Mouse (Mus musculus): ENCODE measurements around the gene Kpnb1.
"Not testable (repeated sequence)": the region's sequence is repeated elsewhere in the genome, so short reads cannot be mapped to it uniquely, and the experiment has no call there.

Gene Kpnb1

GRCm38 (mm10) chr11:97187764-97188642 lies at the start of gene Kpnb1:
Gene Kpnb1, minus strand, starts transcription at chr11:97187881.
- in situ Hi-C loops (cut with MboI; ENCODE audit: low sequenced_read_pairs), result no loop called here

GRCm38 (mm10) chr11:97232436-97232835 lies 44.8 kb upstream of the Kpnb1 start:
- in situ Hi-C loops (cut with MboI; ENCODE audit: low sequenced_read_pairs), result no loop called here

- in situ Hi-C loops (cut with MboI; ENCODE audit: low sequenced_read_pairs), result no loop called here
These were observed 41.7 kb upstream of the Kpnb1 start for GRCm38 (mm10) chr11:97229396-97229795.

GRCm38 (mm10) chr11:97228985-97229384 lies 41.3 kb upstream of the Kpnb1 start:
- in situ Hi-C loops (cut with MboI; ENCODE audit: low sequenced_read_pairs), result no loop called here

- in situ Hi-C loops (cut with MboI; ENCODE audit: low sequenced_read_pairs), result no loop called here
These were observed 38.5 kb upstream of the Kpnb1 start for GRCm38 (mm10) chr11:97226131-97226530.

- in situ Hi-C loops (cut with MboI; ENCODE audit: low sequenced_read_pairs), result no loop called here
These were observed 35.8 kb upstream of the Kpnb1 start for GRCm38 (mm10) chr11:97223485-97223884.

- in situ Hi-C loops (cut with MboI; ENCODE audit: low sequenced_read_pairs), result no loop called here
These were observed 33.9 kb upstream of the Kpnb1 start for GRCm38 (mm10) chr11:97221611-97222010.

- in situ Hi-C loops (cut with MboI; ENCODE audit: low sequenced_read_pairs), result no loop called here
These were observed 32.5 kb upstream of the Kpnb1 start for GRCm38 (mm10) chr11:97220211-97220610.

- in situ Hi-C loops (cut with MboI; ENCODE audit: low sequenced_read_pairs), result no loop called here
These were observed 26.7 kb upstream of the Kpnb1 start for GRCm38 (mm10) chr11:97214411-97214810.

- in situ Hi-C loops (cut with MboI; ENCODE audit: low sequenced_read_pairs), result no loop called here
These were observed 23.2 kb upstream of the Kpnb1 start for GRCm38 (mm10) chr11:97210728-97211400.

- in situ Hi-C loops (cut with MboI; ENCODE audit: low sequenced_read_pairs), result no loop called here
These were observed 19.3 kb upstream of the Kpnb1 start for GRCm38 (mm10) chr11:97207011-97207422.

GRCm38 (mm10) chr11:97199519-97199918 lies 11.8 kb upstream of the Kpnb1 start:
- in situ Hi-C loops (cut with MboI; ENCODE audit: low sequenced_read_pairs), result no loop called here

- in situ Hi-C loops (cut with MboI; ENCODE audit: low sequenced_read_pairs), result no loop called here
These were observed 10.9 kb upstream of the Kpnb1 start for GRCm38 (mm10) chr11:97198601-97199000.

- in situ Hi-C loops (cut with MboI; ENCODE audit: low sequenced_read_pairs), result no loop called here
These were observed 9.3 kb upstream of the Kpnb1 start for GRCm38 (mm10) chr11:97197021-97197420.

GRCm38 (mm10) chr11:97196541-97196940 lies 8.9 kb upstream of the Kpnb1 start:
- in situ Hi-C loops (cut with MboI; ENCODE audit: low sequenced_read_pairs), result no loop called here

- in situ Hi-C loops (cut with MboI; ENCODE audit: low sequenced_read_pairs), result no loop called here
These were observed 4.9 kb upstream of the Kpnb1 start for GRCm38 (mm10) chr11:97192621-97192951.

GRCm38 (mm10) chr11:97191915-97192620 lies 4.4 kb upstream of the Kpnb1 start:
- in situ Hi-C loops (cut with MboI; ENCODE audit: low sequenced_read_pairs), result no loop called here

- in situ Hi-C loops (cut with MboI; ENCODE audit: low sequenced_read_pairs), result no loop called here
These were observed 3.3 kb upstream of the Kpnb1 start for GRCm38 (mm10) chr11:97190992-97191391.

GRCm38 (mm10) chr11:97189645-97190044 lies 2.0 kb upstream of the Kpnb1 start:
- in situ Hi-C loops (cut with MboI; ENCODE audit: low sequenced_read_pairs), result not testable (repeated sequence)

GRCm38 (mm10) chr11:97189231-97189630 lies 1.6 kb upstream of the Kpnb1 start:
- in situ Hi-C loops (cut with MboI; ENCODE audit: low sequenced_read_pairs), result no loop called here

GRCm38 (mm10) chr11:97188643-97188955 lies 918 bp upstream of the Kpnb1 start:
- in situ Hi-C loops (cut with MboI; ENCODE audit: low sequenced_read_pairs), result no loop called here

Data from CH12F3 (cell line).